Mouse (Mus musculus): ENCODE results near the gene 4931409K22Rik. TPM values are rescaled to one million over a fixed set of nuclear protein-coding genes. Genes with fewer than 3 reads are reported as not detected.

Gene 4931409K22Rik
- total and polyA plus RNA-seq, 3 experiments, result not detected

GRCm38 (mm10) chr5:24591796-24592470 is 35.3 kb upstream of the 4931409K22Rik start:
- in situ Hi-C loops (cut with MboI; ENCODE audit: low pct_ligation_motif_present, low pct_unique_long_range_greater_than_20kb, low sequenced_read_pairs) (no loop called here), dilution Hi-C loops (cut with MboI; ENCODE audit: extremely low pct_ligation_motif_present, extremely low pct_unique_long_range_greater_than_20kb, low sequenced_read_pairs) (no loop called here)
- Histone ChIP-seq H3K9ac (ENCODE audit: insufficient read depth, low read depth) (no peak overlapping the region), H3K4me1 (ENCODE audit: control insufficient read depth in 1 of 2, insufficient read depth in 2 of 2) (peaks cover 8 to 27% of the 10 kb centered on the region in 2 experiments), H3K4me2 (ENCODE audit: insufficient read depth, low read depth, poor library complexity, severe bottlenecking) (no peak overlapping the region), H3K4me3 (replicated peaks in 1 of 3; ENCODE audit: low read depth in 2 of 3, low read length in 2 of 3, poor library complexity in 1 of 3) (no peak overlapping the region), H3K27me3 (replicated peaks) (no peaks in the 10 kb centered on the region), H3K36me3 (replicated peaks in 1 of 2; ENCODE audit: control insufficient read depth in 1 of 2, insufficient read depth in 1 of 2, low read length in 1 of 2) (peaks cover 67 to 88% of the 10 kb centered on the region in 2 experiments), H3K79me2 (replicated peaks; ENCODE audit: control insufficient read depth, extremely low read depth, insufficient read depth, poor library complexity, severe bottlenecking) (peaks cover 19% of the 10 kb centered on the region), H3K9me3 (replicated peaks; ENCODE audit: low read length) (no peaks in the 10 kb centered on the region), H3K27ac (ENCODE audit: insufficient read depth, low read depth) (no peak overlapping the region)
- no peak for TF ChIP-seq MAFK (IDR thresholded peaks at IDR 0.05; ENCODE audit: insufficient replicate concordance, low read length)
- TF ChIP-seq POLR2AphosphoS2 (IDR thresholded peaks at IDR 0.05; ENCODE audit: low read depth, low read length), result no peak
- TF ChIP-seq ZKSCAN1 (IDR thresholded peaks at IDR 0.05; ENCODE audit: borderline replicate concordance, low read depth, low read length), result no peak
- TF ChIP-seq BHLHE40 (IDR thresholded peaks at IDR 0.05; ENCODE audit: low read depth, low read length), result no peak
- no peak for TF ChIP-seq CHD2 (IDR thresholded peaks at IDR 0.05; ENCODE audit: low read length)
- TF ChIP-seq POLR2A (IDR thresholded peaks at IDR 0.05; ENCODE audit: low read depth, low read length), result no peak
- no peak for TF ChIP-seq E2F4 (IDR thresholded peaks at IDR 0.05; ENCODE audit: insufficient replicate concordance, low read depth, low read length)
- no peak for TF ChIP-seq ZMIZ1 (IDR thresholded peaks at IDR 0.05; ENCODE audit: low read depth, low read length)
- TF ChIP-seq ETS1 (conservative IDR thresholded peaks at IDR 0.05; ENCODE audit: low read depth, low read length), result no peak
- no peak for TF ChIP-seq USF1 (IDR thresholded peaks at IDR 0.05; ENCODE audit: low read depth, low read length)
- TF ChIP-seq IRF4 (IDR thresholded peaks at IDR 0.05; ENCODE audit: low read depth, low read length), result no peak
- TF ChIP-seq ZC3H11A (IDR thresholded peaks at IDR 0.05; ENCODE audit: low read depth, low read length), result no peak
- TF ChIP-seq MEF2A (IDR thresholded peaks at IDR 0.05; ENCODE audit: borderline replicate concordance, low read depth, low read length), result no peak
- TF ChIP-seq JUND (conservative IDR thresholded peaks at IDR 0.05; ENCODE audit: low read depth, low read length), result no peak
- no peak for TF ChIP-seq ZNF384 (IDR thresholded peaks at IDR 0.05; ENCODE audit: low read depth, low read length)
- TF ChIP-seq MXI1 (IDR thresholded peaks at IDR 0.05; ENCODE audit: low read depth, low read length), result no peak
- TF ChIP-seq NELFE (IDR thresholded peaks at IDR 0.05; ENCODE audit: low read depth, low read length), result no peak
- TF ChIP-seq CTCF (conservative IDR thresholded peaks at IDR 0.05 in 1 of 2, IDR thresholded peaks at IDR 0.05 in 1 of 2; ENCODE audit: low read depth in 2 of 2, low read length in 2 of 2), result no peak
- no peak for DNase-seq (ENCODE audit: extremely low read depth)

- dilution Hi-C loops (cut with MboI; ENCODE audit: extremely low pct_ligation_motif_present, extremely low pct_unique_long_range_greater_than_20kb, low sequenced_read_pairs) (no loop called here), in situ Hi-C loops (cut with MboI; ENCODE audit: low pct_ligation_motif_present, low pct_unique_long_range_greater_than_20kb, low sequenced_read_pairs) (no loop called here)
- no peak overlapping the region for H3K4me2 ChIP-seq (ENCODE audit: insufficient read depth, low read depth, poor library complexity, severe bottlenecking)
Observed at GRCm38 (mm10) chr5:24591268-24591721, 34.7 kb upstream of the 4931409K22Rik start.

More at GRCm38 (mm10) chr5:24591268-24591721, 34.7 kb upstream of the 4931409K22Rik start:
- Histone ChIP-seq H3K79me2 (replicated peaks; ENCODE audit: control insufficient read depth, extremely low read depth, insufficient read depth, poor library complexity, severe bottlenecking) (peaks cover 19% of the 10 kb centered on the region), H3K36me3 (replicated peaks in 1 of 2; ENCODE audit: control insufficient read depth in 1 of 2, insufficient read depth in 1 of 2, low read length in 1 of 2) (peaks cover 67 to 85% of the 10 kb centered on the region in 2 experiments), H3K4me1 (ENCODE audit: control insufficient read depth in 1 of 2, insufficient read depth in 2 of 2) (peaks cover 8 to 20% of the 10 kb centered on the region in 2 experiments), H3K27ac (ENCODE audit: insufficient read depth, low read depth) (no peak overlapping the region), H3K4me3 (replicated peaks in 1 of 3; ENCODE audit: low read depth in 2 of 3, low read length in 2 of 3, poor library complexity in 1 of 3) (no peak overlapping the region), H3K9me3 (replicated peaks; ENCODE audit: low read length) (no peaks in the 10 kb centered on the region), H3K9ac (ENCODE audit: insufficient read depth, low read depth) (no peak overlapping the region), H3K27me3 (replicated peaks) (no peaks in the 10 kb centered on the region)
- no peak for DNase-seq (ENCODE audit: extremely low read depth)
- TF ChIP-seq E2F4 (IDR thresholded peaks at IDR 0.05; ENCODE audit: insufficient replicate concordance, low read depth, low read length), result no peak
- TF ChIP-seq SIN3A (IDR thresholded peaks at IDR 0.05; ENCODE audit: low read length), result no peak
- TF ChIP-seq CTCF (conservative IDR thresholded peaks at IDR 0.05 in 1 of 2, IDR thresholded peaks at IDR 0.05 in 1 of 2; ENCODE audit: low read depth in 2 of 2, low read length in 2 of 2), result no peak
- TF ChIP-seq RAD21 (IDR thresholded peaks at IDR 0.05; ENCODE audit: low read depth, low read length), result no peak
- TF ChIP-seq NRF1 (IDR thresholded peaks at IDR 0.05; ENCODE audit: low read depth, low read length), result no peak
- no peak for TF ChIP-seq NELFE (IDR thresholded peaks at IDR 0.05; ENCODE audit: low read depth, low read length)
- TF ChIP-seq ELF1 (IDR thresholded peaks at IDR 0.05; ENCODE audit: low read depth, low read length), result no peak
- no peak for TF ChIP-seq POLR2AphosphoS2 (IDR thresholded peaks at IDR 0.05; ENCODE audit: low read depth, low read length)
- TF ChIP-seq GABPA (IDR thresholded peaks at IDR 0.05; ENCODE audit: insufficient replicate concordance, low read depth, low read length), result no peak

All from CH12.LX (cell line).